Mouse (Mus musculus): Measurements from ENCODE around the gene Tekt5. TPM values are rescaled to one million over a fixed set of nuclear protein-coding genes. Genes with fewer than 3 reads are reported as not detected.

Gene Tekt5
- total and polyA plus RNA-seq, 2 experiments from 2014 or later = 0.45 TPM; not detected in 1

GRCm38 (mm10) chr16:10347551-10347950, 47.7 kb downstream of the Tekt5 start:
- Histone ChIP-seq H3K4me3 (ENCODE audit: low read depth, low read length) (no peak overlapping the region), H3K4me2 (ENCODE audit: low read depth, low read length) (no peak overlapping the region), H3K4me1 (ENCODE audit: control insufficient read depth, insufficient read depth) (peaks cover 26% of the 10 kb centered on the region), H3K27ac (ENCODE audit: low read depth) (no peak overlapping the region; the same call in 1 of the 2 replicates), H3K9me3 (replicated peaks; ENCODE audit: control insufficient read depth, low read length) (no peaks in the 10 kb centered on the region), H3K9ac (replicated peaks; ENCODE audit: low read depth, low read length) (no peak overlapping the region), H3K27me3 (ENCODE audit: control insufficient read depth, insufficient read depth, low read length) (no peaks in the 10 kb centered on the region), H3K36me3 (replicated peaks; ENCODE audit: control insufficient read depth, insufficient read depth, low read length) (no peaks in the 10 kb centered on the region)
- TF ChIP-seq CTCF (IDR thresholded peaks at IDR 0.05; ENCODE audit: low read depth) (no peak), EP300 (IDR thresholded peaks at IDR 0.05; ENCODE audit: low read depth) (no peak)
- ATAC-seq (ENCODE audit: insufficient read depth, low read depth) (no peak), DNase-seq (ENCODE audit: low spot score) (no peak)
- WGBS = 62% methylated on average over 7 of the region's 7 CpGs

GRCm38 (mm10) chr16:10341110-10341509, 54.2 kb downstream of the Tekt5 start:
- Histone ChIP-seq H3K36me3 (replicated peaks; ENCODE audit: control insufficient read depth, insufficient read depth, low read length) (no peaks in the 10 kb centered on the region), H3K4me1 (ENCODE audit: control insufficient read depth, insufficient read depth) (peaks cover under 1% of the 10 kb centered on the region; the same call in 1 of the 2 replicates), H3K27me3 (ENCODE audit: control insufficient read depth, insufficient read depth, low read length) (no peaks in the 10 kb centered on the region), H3K4me2 (ENCODE audit: low read depth, low read length) (no peak overlapping the region), H3K27ac (ENCODE audit: low read depth) (no peak overlapping the region), H3K4me3 (ENCODE audit: low read depth, low read length) (no peak overlapping the region), H3K9me3 (replicated peaks; ENCODE audit: control insufficient read depth, low read length) (no peaks in the 10 kb centered on the region), H3K9ac (replicated peaks; ENCODE audit: low read depth, low read length) (no peak overlapping the region)
- WGBS = 66% methylated on average over 4 of the region's 4 CpGs
- ATAC-seq (ENCODE audit: insufficient read depth, low read depth) (no peak), DNase-seq (ENCODE audit: low spot score) (no peak)
- no peak for TF ChIP-seq CTCF (IDR thresholded peaks at IDR 0.05; ENCODE audit: low read depth)
- no peak for TF ChIP-seq EP300 (IDR thresholded peaks at IDR 0.05; ENCODE audit: low read depth)

- no peak overlapping the region for H3K4me3 ChIP-seq (ENCODE audit: low read depth, low read length)
- H3K27me3 ChIP-seq (ENCODE audit: control insufficient read depth, insufficient read depth, low read length) = no peaks in the 10 kb centered on the region
- H3K36me3 ChIP-seq (replicated peaks; ENCODE audit: control insufficient read depth, insufficient read depth, low read length) = no peaks in the 10 kb centered on the region
- TF ChIP-seq CTCF (IDR thresholded peaks at IDR 0.05; ENCODE audit: low read depth) (no peak), EP300 (IDR thresholded peaks at IDR 0.05; ENCODE audit: low read depth) (no peak)
- ATAC-seq (ENCODE audit: insufficient read depth, low read depth) = no peak
- no peak overlapping the region for H3K4me2 ChIP-seq (ENCODE audit: low read depth, low read length)
- H3K27ac ChIP-seq (ENCODE audit: low read depth) = no peak overlapping the region
- no peaks in the 10 kb centered on the region for H3K4me1 ChIP-seq (ENCODE audit: control insufficient read depth, insufficient read depth)
- H3K9me3 ChIP-seq (replicated peaks; ENCODE audit: control insufficient read depth, low read length) = no peaks in the 10 kb centered on the region
- 95% methylated on average over 10 of the region's 10 CpGs for WGBS
- DNase-seq (ENCODE audit: low spot score) = no peak
- no peak overlapping the region for H3K9ac ChIP-seq (replicated peaks; ENCODE audit: low read depth, low read length)
These were observed 55.4 kb downstream of the Tekt5 start for GRCm38 (mm10) chr16:10339930-10340329.

DNA sequence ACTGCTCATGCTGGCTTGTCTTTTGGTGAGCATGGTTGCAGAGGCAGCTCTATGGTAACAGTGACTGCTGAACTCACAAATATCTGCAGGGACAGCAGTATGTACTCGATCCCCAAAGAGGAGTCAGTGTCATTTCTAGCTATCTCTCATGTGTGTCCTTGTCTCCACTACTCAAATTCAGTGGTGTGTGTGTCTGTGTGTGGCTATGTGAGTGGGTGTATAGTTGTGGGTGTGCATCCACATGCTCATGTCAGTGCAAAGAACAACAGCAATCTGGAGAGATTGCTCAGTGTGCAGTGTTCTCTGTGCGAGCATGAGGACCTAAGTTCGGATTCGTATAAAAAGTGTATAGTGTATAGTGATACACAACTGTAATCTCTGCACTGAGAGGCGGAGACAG, 56.7 kb downstream of the Tekt5 start:
- Histone ChIP-seq H3K27ac (ENCODE audit: low read depth) (peak overlapping the region; percentile 77; the same call in 1 of the 2 replicates), H3K4me3 (ENCODE audit: low read depth, low read length) (no peak overlapping the region), H3K4me1 (ENCODE audit: control insufficient read depth, insufficient read depth) (no peaks in the 10 kb centered on the region), H3K36me3 (replicated peaks; ENCODE audit: control insufficient read depth, insufficient read depth, low read length) (no peaks in the 10 kb centered on the region), H3K4me2 (ENCODE audit: low read depth, low read length) (no peak overlapping the region), H3K9ac (replicated peaks; ENCODE audit: low read depth, low read length) (no peak overlapping the region), H3K27me3 (ENCODE audit: control insufficient read depth, insufficient read depth, low read length) (no peaks in the 10 kb centered on the region), H3K9me3 (replicated peaks; ENCODE audit: control insufficient read depth, low read length) (no peaks in the 10 kb centered on the region)
- 58% methylated on average over 5 of the region's 5 CpGs for WGBS
- ATAC-seq (ENCODE audit: insufficient read depth, low read depth) (no peak), DNase-seq (ENCODE audit: low spot score) (no peak)
- TF ChIP-seq EP300 (IDR thresholded peaks at IDR 0.05; ENCODE audit: low read depth) = no peak
- TF ChIP-seq CTCF (IDR thresholded peaks at IDR 0.05; ENCODE audit: low read depth) = no peak

DNA sequence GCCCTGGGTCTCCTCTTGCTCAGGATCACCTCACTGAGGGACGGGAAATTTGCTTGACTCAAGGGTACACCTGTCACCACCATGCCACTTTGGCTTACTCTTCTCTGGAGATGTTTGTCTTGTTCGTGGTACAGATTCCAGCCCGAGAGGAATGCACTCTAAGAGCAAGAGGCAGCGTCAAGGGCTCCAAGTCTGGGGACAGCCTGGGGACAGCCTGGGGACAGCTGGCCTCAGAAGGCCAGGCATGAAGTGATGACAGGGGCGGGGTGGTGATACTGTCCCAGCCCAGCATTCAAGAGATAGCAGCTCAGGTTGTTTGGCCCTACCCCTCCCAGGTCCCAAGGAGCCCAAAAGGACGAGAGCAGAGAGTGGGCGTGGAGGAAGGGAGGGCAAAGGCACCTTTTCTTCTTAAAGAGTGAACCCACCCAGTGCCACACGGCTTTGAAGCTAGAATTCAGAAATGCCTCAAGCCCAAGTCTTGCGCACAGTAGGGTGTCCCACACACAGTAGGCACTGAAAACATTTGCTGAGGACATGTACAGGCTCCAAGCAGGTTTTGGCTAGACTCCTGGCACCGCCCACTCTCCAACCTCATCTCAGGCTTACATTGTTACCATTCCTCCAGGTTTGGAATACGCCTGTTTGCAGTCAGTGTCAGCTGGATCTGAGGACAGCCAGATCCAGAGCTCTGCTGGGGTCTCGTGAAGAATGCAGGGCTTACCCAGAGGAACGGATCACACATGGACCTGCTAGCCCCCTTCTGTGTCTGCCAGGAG, 57.7 kb downstream of the Tekt5 start:
- Histone ChIP-seq H3K9ac (replicated peaks; ENCODE audit: low read depth, low read length) (no peak overlapping the region), H3K9me3 (replicated peaks; ENCODE audit: control insufficient read depth, low read length) (no peaks in the 10 kb centered on the region), H3K4me2 (ENCODE audit: low read depth, low read length) (no peak overlapping the region), H3K27ac (ENCODE audit: low read depth) (peak overlapping the region; percentile 77), H3K4me3 (ENCODE audit: low read depth, low read length) (no peak overlapping the region), H3K4me1 (ENCODE audit: control insufficient read depth, insufficient read depth) (no peaks in the 10 kb centered on the region), H3K36me3 (replicated peaks; ENCODE audit: control insufficient read depth, insufficient read depth, low read length) (no peaks in the 10 kb centered on the region), H3K27me3 (ENCODE audit: control insufficient read depth, insufficient read depth, low read length) (no peaks in the 10 kb centered on the region)
- ATAC-seq (ENCODE audit: insufficient read depth, low read depth) (peak; percentile 86), DNase-seq (ENCODE audit: low spot score) (peak; percentile 64)
- 32% methylated on average over 13 of the region's 13 CpGs for WGBS
- TF ChIP-seq EP300 (IDR thresholded peaks at IDR 0.05; ENCODE audit: low read depth) (peak; percentile 71; the same call in 1 of the 2 replicates), CTCF (IDR thresholded peaks at IDR 0.05; ENCODE audit: low read depth) (no peak)

All from heart, postnatal 0 days (tissue).